Mouse (Mus musculus) frontal cortex, postnatal 14 days (tissue): ENCODE data around the gene Pitpnc1.

Source experiments
- DNase-seq, 2 experiments: peaks; one replicate each; pipeline ENCODE4 v3.0.0; 2022; ENCODE audit warnings: low spot score in 2 of 2

The Pitpnc1 gene

DNA sequence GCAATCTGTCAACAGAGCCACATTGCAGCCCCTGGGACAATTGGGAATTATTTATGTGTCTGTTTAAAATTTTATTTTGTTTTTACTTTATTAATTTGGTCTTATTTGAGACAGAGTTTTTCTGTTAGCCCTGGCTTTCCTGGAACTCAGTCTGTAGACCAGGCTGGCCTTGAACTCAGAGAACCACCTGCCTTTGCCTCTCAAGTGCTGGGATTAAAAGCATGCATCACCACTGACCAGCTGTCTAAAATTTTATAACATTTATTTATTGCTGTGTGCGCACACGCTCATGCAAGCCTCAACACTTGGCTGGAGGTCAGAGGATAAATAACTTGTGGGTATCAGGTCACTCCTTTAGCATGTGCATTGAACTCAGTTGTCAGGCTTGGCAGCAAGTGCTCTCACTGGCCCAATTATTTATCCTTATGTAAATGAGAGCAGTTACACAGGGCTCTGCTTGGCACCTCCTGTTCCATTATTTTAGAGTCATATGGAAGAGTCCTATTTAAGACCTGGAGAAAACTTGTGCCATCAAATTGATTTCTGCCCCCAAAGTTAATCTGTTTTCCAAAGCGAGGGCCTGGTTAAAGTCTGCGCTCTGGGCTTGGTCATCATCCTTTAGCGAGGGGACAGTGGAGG, 237.1 kb downstream of the Pitpnc1 start:
- no peak for DNase-seq

DNA sequence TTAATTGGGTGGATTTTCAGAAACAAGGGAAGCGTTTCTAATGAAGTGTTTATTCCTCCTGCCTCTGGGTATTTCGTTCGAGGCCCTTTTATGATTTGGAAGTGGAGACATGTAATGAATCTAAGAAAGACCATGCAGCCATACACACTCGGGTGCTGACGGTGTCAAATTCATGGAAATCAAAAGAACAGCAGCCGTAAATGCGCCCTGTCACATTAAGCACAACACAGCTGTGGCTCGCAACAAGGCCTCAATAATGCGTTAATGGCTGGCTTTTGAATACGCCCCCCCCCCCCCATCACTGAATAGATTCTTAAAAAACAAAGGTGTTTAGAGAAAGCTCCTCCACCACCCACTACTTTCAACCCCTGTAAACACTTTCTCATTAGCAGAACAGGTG, 240.4 kb downstream of the Pitpnc1 start:
- DNase-seq = no peak

DNA sequence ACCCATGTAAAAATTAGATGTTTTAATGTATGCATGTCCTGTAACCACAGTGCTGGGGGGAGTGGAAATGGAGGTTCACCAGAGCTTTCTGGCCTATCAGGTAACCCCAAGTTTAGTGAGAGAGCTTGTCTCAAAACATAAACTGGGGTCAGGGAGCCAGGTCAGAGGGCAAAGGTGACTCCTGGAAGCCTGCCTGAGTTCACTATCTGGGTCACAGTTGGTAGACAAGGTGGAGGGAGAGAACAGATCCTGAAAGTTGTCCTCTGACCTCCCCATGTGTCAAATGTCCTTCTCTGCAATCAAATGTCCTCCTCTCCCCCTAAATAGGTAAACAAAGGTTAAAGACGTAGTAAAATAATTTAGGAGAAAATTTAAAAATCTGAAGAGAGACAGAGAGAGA, 244.1 kb downstream of the Pitpnc1 start:
- DNase-seq = no peak

DNA sequence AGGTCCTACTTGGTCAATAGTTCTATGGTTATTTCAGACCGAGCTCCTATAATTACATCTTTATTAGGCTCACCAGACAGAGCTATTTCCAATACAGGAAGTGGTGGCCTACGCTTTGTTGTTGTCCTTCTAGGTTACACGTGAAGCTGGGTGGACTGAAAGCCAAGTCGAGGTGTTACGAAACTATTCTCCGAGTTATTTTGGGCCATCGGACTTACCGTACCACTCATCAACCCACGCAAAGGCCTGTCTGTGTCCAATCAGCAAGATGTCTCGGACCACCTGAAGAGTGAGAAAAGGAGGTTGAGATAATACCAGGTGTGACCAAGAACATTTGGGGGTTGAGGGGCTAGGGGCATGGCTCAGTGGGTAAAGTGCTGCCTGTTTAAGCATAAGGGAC, 244.5 kb downstream of the Pitpnc1 start:
- no peak for DNase-seq

DNA sequence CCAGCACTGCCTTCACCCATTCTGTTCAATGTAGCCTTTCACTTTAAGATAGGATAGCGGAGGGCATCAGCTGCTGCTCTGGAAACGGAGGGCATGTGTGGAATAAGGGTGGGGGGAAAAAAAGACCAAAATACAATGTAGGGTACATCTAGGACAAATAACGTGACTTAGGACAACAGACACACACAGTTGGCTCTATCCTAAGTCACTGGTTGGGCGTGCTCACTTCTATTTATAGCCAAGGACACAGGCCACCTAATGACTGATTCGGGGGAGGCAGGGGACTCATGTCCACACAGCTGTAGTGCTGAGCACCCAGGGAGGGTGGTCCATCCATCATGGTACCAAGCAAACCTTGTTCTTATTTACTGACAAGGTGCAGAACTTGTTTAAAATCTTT, 245.2 kb downstream of the Pitpnc1 start:
- DNase-seq = no peak

DNA sequence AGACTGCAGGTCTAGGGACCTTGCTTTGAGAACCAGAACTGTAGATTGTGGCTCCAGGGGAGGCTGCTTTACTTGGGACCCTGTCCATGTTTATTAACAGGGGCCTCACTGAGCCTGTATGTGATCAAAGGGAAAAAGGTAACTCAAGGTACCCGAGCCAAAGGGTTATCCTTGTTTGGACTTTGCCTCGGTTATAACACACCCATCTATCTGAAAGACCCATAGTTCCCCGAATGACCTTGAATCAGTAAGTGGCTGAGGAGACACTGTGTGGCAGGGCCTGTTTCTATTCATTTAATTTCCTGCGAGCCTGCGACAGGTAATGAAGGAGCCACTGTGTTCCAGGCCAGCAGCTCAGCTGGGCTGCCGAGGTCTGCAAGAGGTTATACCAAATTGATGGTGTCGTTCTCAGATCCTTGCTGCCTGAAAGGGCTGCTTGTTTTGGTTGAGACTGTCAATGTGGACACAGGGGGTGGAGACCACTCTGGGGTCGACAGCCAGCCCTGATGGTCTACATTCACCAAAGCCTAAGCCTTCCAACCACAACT, 246.8 kb downstream of the Pitpnc1 start:
- DNase-seq = no peak

DNA sequence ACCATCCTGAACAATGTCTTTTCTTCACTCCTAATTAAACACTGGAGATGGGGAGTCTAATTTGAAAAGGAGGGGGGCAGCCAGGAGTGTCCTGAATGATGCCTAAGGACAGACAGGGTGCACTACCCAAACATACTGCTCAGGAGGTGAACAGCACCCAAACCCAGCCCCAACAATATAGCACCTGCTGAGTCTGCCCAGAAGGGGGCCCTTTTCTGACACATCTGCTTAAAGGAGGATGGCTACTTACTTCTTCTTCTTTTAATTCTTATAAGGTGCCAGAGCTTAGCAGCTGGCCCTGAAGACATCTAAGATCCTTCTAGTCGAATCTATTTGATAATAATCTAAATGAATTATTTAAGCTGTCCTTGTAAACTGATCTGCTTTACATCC, 247.3 kb downstream of the Pitpnc1 start:
- DNase-seq = no peak

DNA sequence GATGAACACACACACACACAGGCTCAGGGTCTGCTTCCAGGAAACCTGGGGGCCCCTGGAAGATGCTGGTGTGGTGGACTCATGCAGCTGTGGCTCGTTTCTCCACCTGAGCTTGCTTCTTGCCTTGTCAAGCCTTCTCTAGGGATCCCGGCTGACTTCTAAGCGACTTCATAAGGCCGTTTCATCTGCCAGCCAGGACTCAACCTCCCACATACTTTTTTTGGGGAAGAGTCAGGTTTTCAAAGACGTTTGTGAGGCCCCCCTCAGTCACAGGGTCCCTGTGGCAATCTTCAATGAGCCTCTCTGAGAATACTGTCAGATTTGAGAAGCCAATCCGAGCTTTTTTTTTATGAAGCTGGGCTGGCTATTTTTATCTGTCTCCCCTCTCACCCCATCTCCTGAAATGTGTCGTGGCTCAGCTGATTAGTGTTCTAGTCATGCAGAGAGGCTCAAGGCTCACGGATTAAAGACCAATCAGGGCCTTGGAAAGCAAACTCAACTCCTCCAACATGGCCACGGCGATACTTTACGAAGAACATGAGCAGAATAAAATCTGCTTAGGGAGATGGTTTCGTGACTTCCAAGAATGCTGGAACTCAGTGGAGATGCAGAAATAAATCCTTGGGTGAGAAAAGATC, 247.8 kb downstream of the Pitpnc1 start:
- DNase-seq = no peak

DNA sequence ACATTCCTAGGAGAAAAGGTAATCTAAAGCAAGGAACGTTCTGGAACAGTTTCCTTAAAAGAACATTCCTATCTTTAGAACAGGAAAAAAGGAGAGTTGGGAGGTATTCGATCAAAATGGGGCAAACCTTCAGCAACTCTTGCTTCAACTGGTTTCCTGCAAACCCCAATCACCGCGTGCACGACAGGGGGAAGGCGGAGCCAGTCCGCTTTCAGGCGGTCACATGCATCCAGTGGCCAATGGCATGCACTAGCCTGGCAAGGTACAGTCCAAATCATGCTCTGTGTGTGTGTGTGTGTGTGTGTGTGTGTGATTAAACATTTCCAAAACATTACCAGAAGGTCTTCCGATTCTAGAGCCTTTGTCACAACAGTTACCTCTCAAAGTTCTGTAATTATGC, 255.4 kb downstream of the Pitpnc1 start:
- no peak for DNase-seq

DNA sequence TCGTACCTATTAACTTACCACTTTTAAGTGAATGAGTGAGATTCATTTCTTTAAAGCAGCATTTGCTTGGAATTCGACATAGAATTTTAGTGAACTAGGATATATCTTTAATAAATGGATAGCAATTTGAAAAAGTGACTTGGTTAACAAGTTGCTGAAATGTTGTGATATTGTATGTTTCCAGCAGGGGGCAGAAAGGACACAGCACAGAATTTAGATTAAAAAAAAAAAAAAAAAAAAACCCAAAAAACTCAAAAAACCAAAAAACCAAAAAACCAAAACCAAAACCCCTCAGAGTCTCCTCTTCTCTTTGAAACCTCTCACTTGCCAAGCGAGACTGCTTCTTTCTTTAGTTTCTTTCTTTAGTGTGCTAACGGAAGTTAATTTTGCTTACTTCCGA, 256.8 kb downstream of the Pitpnc1 start:
- no peak for DNase-seq

DNA sequence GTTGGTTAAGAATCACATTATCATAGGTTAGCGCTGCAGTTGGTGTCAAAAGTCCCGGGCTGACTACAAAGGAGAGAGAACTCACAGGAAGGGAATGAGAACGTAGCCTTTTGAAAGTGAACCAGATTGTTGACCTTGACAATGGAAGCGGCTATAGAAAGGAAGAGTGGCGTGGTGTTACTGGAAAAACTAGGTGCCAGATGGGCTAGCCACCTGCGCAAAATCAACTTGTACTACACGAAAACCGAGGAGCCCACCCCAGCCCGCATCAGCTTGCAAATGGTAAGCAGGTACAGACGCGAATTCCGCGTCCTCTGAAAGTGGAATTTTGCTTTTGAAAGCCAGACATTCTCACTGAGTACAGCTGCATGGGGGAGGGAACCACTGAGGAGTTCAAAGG, 260.7 kb downstream of the Pitpnc1 start:
- DNase-seq = no peak

DNA sequence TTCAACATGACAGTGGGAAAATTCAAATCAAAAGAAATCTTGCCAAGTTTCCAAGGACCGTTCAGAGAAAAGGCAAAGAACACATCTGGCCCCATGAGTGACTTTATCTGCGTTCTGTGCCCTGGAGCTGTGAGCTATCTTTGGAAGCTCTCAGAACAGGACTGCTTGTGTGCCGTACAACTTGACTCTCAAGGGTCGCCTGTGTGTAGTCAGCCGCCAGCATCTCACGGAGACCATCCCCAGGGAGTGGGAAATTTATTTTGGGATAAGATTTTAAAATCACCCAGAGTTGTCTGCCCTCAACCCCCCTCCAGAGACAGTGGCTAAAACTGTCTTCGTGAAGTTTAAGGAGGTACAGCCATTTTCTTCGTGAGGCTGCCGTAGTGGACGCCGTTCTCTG, 268.7 kb downstream of the Pitpnc1 start:
- no peak for DNase-seq

DNA sequence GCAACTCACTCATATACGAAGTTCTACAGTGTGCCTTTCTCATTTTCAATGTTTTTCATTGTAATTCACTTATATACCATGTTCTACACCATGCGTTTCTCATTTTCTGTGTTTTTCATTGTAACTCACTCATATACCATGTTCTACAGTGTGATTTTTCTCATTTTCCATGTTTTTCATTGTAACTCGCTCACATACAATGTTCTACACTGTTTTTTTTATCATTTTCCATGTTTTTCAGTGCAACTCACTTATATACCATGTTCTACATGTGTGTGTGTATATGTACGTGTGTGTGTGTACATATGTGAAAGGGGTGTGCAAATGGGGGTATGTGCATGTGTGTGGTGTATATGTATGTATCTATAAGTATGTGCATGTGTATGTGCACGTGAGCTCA, 271.2 kb downstream of the Pitpnc1 start:
- DNase-seq = no peak

DNA sequence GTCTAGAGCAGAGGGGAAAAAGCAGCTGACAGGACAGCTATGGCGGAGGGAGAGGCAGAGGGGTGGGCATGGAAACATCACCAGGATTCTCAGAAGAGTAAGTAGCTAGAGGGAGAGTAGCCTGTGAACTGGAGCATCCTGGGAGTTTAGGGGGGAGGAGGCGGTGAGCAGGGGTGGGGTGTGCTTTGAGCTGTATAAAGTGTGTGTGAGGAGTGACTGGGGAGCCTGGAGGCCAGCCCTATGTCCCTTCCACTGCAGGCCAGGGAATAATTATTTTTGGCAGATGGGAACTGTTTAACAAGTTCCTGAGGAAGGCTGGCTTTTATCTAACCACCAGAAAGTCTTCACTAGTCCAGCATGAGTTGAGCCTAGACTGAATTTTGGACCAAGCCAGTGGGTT, 275.2 kb downstream of the Pitpnc1 start:
- DNase-seq = no peak

DNA sequence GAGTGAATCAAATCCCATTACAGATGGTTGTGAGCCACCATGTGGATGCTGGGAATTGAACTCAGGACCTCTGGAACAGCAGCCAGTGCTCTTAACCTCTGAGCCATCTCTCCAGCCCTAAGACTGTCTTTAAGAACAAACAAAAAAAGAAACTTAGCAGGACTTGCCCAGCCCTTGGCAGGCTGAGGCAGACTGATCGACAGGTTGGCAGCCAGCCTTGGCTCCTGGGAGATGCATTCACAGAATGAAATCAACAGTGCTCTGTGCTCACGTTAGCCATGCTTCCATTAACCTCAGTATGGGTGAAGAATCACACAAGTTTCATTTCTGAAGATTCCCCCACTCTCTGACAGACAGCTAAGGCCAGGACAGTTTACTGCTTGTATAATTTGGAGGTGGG, 280.1 kb downstream of the Pitpnc1 start:
- no peak for DNase-seq

DNA sequence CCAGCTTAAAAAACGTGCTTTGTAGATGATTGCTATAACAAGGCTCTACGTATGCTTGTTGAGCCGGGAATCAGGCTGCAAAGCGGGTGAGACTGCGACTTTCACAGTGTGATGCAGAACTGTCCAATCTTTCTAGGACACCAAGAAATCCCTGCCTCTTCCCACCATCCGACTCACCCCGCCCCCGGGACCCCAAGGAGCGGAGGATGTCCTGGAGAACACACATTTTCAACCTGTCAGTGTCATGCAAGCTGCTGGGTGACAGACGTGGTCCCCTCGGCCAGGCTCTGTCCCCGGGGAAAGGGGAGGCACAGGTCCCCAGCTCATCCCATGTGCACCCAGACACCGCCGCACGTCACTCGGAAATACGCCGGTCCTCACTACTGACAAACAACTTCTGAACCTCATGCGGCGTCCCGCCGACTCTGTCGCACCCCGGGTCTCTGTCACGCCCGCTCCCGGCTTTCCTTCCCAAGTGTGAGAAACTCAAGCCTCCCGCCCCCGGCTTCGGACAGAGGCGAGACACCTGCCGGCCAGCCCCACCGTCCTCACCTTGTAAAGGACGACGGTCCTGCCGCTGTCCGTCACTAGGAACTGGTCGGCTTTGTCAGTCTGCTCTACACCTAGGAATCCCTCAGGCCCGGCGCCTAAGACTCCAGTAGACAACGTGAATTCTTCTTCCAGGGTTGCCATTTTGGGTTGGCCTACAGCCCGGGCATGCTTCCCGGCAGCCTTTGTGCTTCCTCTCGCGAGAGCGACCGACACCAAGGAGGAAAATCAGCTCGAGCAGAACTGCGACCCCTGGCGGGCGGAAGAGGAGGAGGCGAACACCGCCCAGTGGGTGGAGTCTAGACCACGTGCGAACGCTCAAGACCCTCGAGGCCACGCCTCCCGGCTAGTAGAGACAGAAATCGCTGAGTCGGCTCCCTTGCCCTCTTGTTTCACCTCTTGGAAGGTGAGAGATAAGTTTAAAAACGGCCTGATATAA, 281.6 kb downstream of the Pitpnc1 start, which contains the start of gene Nol11:
Nol11 (minus strand) TSS at position 817 of the 988 bp plus-strand sequence.
- peak; percentile 98 to 99 for DNase-seq

DNA sequence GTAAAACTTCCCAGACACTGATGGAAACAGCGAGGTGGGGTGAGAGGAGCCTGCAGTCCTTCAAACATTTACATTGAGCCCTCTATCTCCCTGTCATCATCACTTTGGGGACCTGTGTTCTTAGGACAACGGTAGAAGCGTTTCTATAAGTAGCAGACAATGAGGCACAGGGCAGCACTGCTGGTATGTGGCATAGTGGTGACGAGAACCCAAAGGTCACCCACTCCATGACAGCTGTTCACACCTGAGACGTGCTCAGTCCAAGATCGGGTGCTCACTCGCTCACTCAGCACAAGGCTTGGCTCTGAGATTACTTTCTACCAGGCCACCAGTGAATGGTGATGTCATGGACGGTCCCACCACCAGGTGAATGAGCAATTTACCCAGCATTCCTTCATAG, 286.7 kb downstream of the Pitpnc1 start:
- no peak for DNase-seq

DNA sequence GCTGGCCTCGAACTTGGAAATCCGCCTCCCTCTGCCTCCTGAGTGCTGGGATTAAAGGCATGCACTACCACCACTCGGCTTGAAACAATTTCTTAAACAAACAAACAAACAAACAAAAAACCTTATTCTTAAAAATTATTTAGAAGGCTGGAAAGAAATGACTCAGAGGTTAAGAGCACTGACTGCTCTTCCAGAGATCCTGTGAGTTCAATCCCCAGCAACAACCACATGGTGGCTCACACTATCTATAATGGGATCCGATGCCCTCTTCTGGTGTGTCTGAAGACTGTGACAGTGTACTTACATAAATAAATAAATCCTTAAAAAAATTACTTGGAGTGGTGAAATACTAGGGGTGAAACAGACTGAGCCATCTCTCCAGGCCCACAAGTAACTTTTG, 309.3 kb downstream of the Pitpnc1 start:
- DNase-seq = no peak

DNA sequence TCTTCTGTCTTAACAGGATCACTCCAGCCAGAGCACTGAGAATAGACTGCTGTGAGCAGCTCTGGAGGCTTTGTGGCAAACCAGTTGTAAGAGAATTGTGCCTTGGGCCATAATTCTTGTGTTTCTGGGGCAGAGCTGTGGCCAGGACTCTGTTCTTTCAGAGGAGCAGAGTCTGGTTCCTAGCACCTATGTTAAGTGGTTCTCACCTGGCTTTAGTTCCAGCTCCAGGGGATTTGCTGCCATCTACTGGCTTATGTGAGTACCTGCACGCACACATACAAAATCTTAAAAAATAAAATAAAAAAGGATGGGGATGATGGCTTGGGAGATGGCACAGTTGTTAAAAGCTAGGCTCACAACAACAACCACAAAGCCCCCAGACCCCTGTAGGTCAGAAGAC, 311.5 kb downstream of the Pitpnc1 start:
- DNase-seq = no peak
